Mouse (Mus musculus): Measurements from ENCODE around the gene Fam216b.

The Fam216b gene

DNA sequence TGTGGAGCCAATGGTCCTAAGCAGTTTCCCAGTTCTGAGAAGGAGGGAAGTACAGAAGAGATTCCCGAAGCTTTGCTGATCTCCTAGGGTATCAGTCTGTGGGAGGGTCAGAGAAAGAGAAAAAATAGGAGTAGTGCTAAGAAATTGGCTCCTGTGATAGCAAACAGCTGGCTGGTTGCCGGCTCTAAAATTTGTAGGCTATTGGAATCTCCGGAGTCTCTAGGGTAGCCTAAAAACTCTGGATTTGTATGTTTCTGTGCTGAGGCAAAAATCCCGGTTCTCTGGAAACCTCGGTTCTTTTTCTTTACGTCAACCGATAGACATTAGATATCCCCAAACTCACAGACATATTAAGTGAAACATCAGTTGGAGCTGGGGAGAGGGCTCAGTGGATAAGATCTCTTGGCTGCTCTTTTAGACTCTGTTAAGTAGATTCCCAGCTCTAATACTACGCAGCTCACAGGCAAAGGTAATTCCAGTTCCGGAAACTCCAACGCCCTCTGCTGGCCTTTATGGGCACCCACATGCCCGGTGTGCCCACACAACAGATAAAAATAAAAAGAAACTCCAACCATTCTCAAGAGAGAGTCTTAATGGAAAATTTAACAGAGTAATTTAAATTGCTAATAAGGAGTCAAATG lies 46.8 kb downstream of the Fam216b start:
- DNase-seq, result no peak

DNA sequence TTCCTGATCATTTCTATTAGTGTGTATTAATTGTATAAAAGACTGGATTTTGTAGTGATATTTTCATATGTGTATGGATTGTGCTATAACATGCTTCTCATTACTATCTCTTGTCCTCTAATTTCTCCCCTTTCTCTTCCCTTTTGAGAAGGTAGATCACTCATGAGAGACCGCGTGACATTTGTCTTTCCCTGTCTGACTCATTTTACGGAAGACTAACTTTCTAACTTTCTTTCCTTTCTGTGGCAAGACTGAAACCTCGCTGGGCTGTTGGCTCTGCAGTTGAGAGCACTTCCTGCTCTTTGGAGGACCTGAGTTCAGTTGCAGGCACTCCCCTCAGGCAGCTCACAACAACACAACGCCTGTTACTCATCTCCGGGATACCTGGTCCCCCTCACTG lies 48.2 kb downstream of the Fam216b start:
- DNase-seq, result no peak

DNA sequence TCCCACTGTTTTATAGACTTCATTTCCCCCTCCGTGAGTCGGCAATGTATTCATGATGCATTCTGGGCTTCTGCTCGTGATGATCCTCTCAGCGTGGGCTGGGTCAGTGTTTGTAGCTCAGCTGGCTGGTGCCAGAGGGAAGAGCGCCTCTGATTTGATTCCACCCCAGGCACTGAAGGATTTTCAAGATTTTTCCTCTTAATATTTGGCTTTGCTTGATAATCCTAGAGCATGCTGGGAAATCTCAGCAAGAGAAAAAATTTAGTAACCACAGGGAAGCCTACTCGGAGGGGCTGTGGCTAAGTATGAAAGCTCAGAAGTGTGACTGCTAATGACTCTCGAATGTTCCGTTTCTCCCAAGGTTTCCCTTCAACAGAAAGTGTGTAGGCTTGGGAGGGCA lies 49.9 kb downstream of the Fam216b start:
- DNase-seq, result no peak
